18 mouse cellular contexts compared by ENCODE assay signal in genomic region chr5:148652525-148653243, GRCm38 (mm10).
DNase-seq lines count a peak whose midpoint lies in the region; ATAC-seq lines count a peak whose summit lies in the region.
"Had no signal": no experiment of that assay in that cellular context is flagged by ENCODE, and none has a peak within 500 bp of the region (broad histone marks: within the 10 kb centered on the region; RNA-seq: fewer than 3 reads in every experiment).

No protein-coding gene starts in this region.

- intact Hi-C loops in heart, postnatal 25 days (cut with DNase I) = no loop called here

- H3K4me1 ChIP-seq in midbrain, embryonic 10.5 days = peaks cover 14% of the 10 kb centered on the region
- no peaks in the 10 kb centered on the region for H3K4me1 ChIP-seq in midbrain, embryonic 13.5 days (replicated peaks)

- 0 out of 2 replicates have a peak overlapping the region, but pooled peaks have one; percentile 38 for H3K27ac ChIP-seq in midbrain, embryonic 10.5 days (replicated peaks)
- H3K27ac ChIP-seq in midbrain, embryonic 13.5 days = no peak overlapping the region
- H3K27ac ChIP-seq: kidney, postnatal 0 days; liver, embryonic 14.5 days had no signal

- DNase-seq in embryo, embryonic 10.5 days (ENCODE audit: low spot score) = peak; percentile 8
- no peak for DNase-seq in embryo, embryonic 11 days
- DNase-seq in midbrain, embryonic 10.5 days (ENCODE audit: low spot score) = no peak
- DNase-seq in monocyte, adult 2 months (ENCODE audit: low read depth in 1 of 2, low spot score in 2 of 2) = peak; percentile 32 to 43
- no peak for DNase-seq in kidney, adult 11 months
- DNase-seq in heart, postnatal 25 days (ENCODE audit: low spot score) = no peak
- DNase-seq: adrenal gland, adult 8-10 months; cerebellum, adult 2 months; gastrocnemius, postnatal 10 days; heart, postnatal 36 days; right cerebral cortex, adult 18-20 months had no signal

- H3K4me2 ChIP-seq in midbrain, embryonic 13.5 days (replicated peaks) = no peak overlapping the region
- H3K4me2 ChIP-seq: heart, embryonic 11.5 days had no signal

- no peak overlapping the region for H3K9ac ChIP-seq in midbrain, embryonic 13.5 days (replicated peaks)
- H3K9ac ChIP-seq: liver, embryonic 14.5 days had no signal

- ATAC-seq in midbrain, embryonic 13.5 days = no peak
- ATAC-seq in common myeloid progenitor, adult 5-6 weeks (replicated peaks; ENCODE audit: low read depth, poor library complexity, severe bottlenecking) = peak; percentile 77
- ATAC-seq: inflammation-experienced regulatory T-cells, adult 6 months had no signal

- WGBS in midbrain, embryonic 10.5 days = 53% methylated on average over 7 of the region's 7 CpGs
- WGBS in midbrain, embryonic 13.5 days = 67% methylated on average over 6 of the region's 7 CpGs

- H3K9me3 ChIP-seq in midbrain, embryonic 10.5 days (replicated peaks) = no peaks in the 10 kb centered on the region
- H3K9me3 ChIP-seq in midbrain, embryonic 13.5 days = no peaks in the 10 kb centered on the region

- no peaks in the 10 kb centered on the region for H3K27me3 ChIP-seq in midbrain, embryonic 10.5 days (ENCODE audit: low read depth, poor library complexity, severe bottlenecking)
- no peaks in the 10 kb centered on the region for H3K27me3 ChIP-seq in midbrain, embryonic 13.5 days

- no peak overlapping the region for H3K4me3 ChIP-seq in midbrain, embryonic 10.5 days
- H3K4me3 ChIP-seq in midbrain, embryonic 13.5 days (replicated peaks) = no peak overlapping the region

- no peaks in the 10 kb centered on the region for H3K36me3 ChIP-seq in midbrain, embryonic 10.5 days
- no peaks in the 10 kb centered on the region for H3K36me3 ChIP-seq in midbrain, embryonic 13.5 days
- H3K36me3 ChIP-seq: G1E had no signal

Comparison
In these comparisons a context has a peak if more than half of its experiments do, and no peak if none do; other contexts are left out.
1. DNase-seq: peak in embryo, embryonic 10.5 days (single experiment) and monocyte, adult 2 months (2 of 2); none in embryo, embryonic 11 days (single experiment), midbrain, embryonic 10.5 days (single experiment), kidney, adult 11 months (single experiment) and heart, postnatal 25 days (single experiment).